Mouse (Mus musculus) MN1 (cell line): ENCODE measurements at regions not wholly inside any gene's neighbourhood (a gene's known extent, or its start where the extent isn't known, plus 50 kb on each side); places are given as distances from the start of the nearest gene placed in this dataset.

Experiments
- DNase-seq: peaks from one replicate; pipeline ENCODE4 v3.0.0-alpha.2; 2016; ENCODE audit warnings: low spot score

- no peak for DNase-seq
Measured at GRCm38 (mm10) chr1:75889847-75890591, 344.0 kb downstream of the Slc4a3 start.

GRCm38 (mm10) chr1:75890636-75891276, 344.7 kb downstream of the Slc4a3 start:
- DNase-seq: no peak

- DNase-seq: no peak
Measured at GRCm38 (mm10) chr1:75895550-75895949, 349.5 kb downstream of the Slc4a3 start.

- DNase-seq: no peak
Measured at GRCm38 (mm10) chr1:75901146-75901545, 355.1 kb downstream of the Slc4a3 start.

- no peak for DNase-seq
Measured at GRCm38 (mm10) chr1:75905699-75906470, 359.8 kb downstream of the Slc4a3 start.

GRCm38 (mm10) chr1:75915311-75915710, 369.2 kb downstream of the Slc4a3 start:
- DNase-seq: no peak

DNA sequence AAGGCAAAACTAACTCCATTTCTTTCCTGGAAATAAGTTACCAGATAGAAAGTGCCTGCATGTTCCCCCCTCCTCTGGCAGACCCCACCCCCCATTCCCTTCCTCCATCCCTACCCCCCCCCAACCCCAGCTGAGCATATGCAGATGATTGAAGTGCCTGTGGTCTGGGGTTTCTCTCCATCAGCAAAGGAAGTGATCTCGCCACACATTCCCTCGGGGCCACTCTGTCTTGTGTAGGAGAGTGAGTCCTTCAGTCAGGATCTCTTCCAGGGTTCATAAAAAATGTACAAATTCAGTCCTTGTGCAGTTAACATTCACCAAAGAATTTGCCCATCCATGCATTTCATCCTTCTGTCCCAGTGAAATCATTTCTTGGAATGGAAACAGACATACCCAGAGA, 370.1 kb downstream of the Slc4a3 start:
- DNase-seq: no peak

DNA sequence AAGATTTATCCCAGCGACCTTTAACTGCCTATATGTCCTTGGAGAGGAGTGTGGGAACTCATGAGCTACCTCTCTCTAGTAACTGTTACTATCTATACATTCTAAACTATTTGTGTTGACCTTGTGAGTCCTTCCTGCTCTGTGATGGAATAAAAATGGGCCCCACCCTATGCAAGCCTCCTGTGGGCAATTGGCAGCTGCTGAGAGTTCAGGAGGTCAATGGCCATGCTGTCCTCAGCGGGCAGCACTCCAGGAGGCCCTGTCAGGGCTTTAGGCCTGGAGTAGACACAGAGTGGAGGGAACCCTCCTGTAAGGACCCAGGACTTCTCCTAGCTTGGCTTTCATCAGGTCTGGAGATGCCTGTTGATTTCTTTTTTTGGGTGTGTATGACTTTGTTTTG, 373.1 kb downstream of the Slc4a3 start:
- DNase-seq: no peak

GRCm38 (mm10) chr1:75925046-75925445, 379.0 kb downstream of the Slc4a3 start:
- no peak for DNase-seq

GRCm38 (mm10) chr1:75925802-75926201, 379.7 kb downstream of the Slc4a3 start:
- no peak for DNase-seq

DNA sequence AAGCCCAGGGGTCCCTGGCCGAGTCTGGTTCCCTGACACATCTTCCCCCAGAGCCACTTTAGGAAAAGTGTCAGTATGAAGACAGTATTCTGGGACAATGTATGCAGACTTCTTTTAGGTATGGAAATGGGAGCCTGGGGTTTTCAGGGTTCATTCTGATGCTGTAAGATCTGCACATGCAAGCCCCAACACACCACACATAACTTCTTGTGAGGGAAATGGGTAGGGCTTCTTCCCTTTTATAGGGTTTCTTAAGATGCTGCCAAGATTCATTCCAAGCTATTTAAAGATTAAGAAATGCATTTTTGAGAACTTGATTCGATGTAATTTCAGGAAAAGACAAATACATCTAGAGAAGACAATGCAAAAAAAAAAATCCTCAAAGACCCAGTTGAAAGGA, 385.8 kb downstream of the Slc4a3 start:
- no peak for DNase-seq

- no peak for DNase-seq
Measured at GRCm38 (mm10) chr1:75933831-75934230, 387.8 kb downstream of the Slc4a3 start.

DNA sequence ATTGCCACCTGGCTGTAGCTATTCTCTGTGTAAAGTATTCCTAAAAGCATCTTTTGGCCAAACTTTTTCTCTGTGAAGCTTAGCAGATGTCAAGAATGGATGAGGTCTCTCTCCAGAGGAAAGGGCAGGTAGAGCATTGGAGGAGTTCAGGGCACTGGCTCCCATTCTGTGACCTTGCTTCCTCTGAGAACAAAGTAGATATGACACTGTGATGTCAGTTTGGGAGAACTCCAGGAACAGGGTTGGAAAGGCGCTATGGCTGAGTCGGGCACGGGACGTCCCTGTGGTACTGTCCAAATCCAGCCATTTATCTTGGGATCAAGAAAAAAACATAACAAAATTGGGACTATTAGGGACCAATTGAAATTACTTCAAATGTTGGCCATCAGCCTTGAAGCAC, 388.7 kb downstream of the Slc4a3 start:
- DNase-seq: no peak

GRCm38 (mm10) chr1:75935866-75936265, 389.8 kb downstream of the Slc4a3 start:
- no peak for DNase-seq

DNA sequence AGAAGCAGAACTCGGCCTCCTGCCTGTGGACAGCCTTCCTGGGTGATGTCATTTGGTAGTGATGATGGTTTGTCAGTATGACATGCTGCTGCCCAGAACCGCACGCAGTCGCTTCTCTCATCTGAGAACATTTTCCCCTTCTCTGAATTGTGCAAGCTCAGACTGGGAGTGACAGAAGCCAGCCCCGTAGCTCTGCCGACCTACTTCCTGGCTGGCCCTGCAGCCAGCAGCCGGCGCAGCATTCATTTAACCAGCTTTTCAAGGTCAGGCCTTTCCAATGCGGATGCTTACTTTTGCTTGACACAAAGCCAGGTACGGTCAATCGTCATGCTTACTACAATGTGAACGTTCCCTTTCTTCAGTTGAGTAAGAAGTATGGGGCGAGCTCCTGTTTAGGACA, 390.5 kb downstream of the Slc4a3 start:
- no peak for DNase-seq

GRCm38 (mm10) chr1:75937331-75937730, 391.3 kb downstream of the Slc4a3 start:
- DNase-seq: no peak

- DNase-seq: no peak
Measured at GRCm38 (mm10) chr1:75946290-75946839, 400.3 kb downstream of the Slc4a3 start.

- no peak for DNase-seq
Measured at GRCm38 (mm10) chr1:75978203-75978986, 432.3 kb downstream of the Slc4a3 start.

DNA sequence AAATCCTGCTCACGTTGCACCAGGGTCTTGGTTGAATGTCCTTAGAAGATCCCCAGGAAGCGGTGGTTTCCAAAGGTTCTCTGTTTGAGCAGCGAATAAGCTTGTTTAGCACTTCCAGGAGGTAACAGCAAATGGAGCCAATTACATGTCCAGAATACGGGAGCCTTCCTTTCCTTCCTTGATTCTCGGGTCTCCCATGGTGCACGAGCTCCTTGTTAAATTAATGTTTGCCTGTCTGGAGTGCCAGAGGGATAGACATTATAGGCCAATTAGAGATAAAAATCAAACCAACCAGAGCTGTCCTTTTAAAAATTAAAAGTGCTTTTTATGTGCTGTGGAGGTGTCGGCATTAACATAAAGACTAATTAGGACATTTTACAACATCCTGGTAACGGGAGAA, 437.0 kb downstream of the Slc4a3 start:
- no peak for DNase-seq

GRCm38 (mm10) chr1:75983487-75983886, 437.4 kb downstream of the Slc4a3 start:
- DNase-seq: no peak

- DNase-seq: no peak
Measured at GRCm38 (mm10) chr1:75988496-75988895, 442.4 kb downstream of the Slc4a3 start.

GRCm38 (mm10) chr1:75992039-75992438, 446.0 kb downstream of the Slc4a3 start:
- no peak for DNase-seq
